Mouse (Mus musculus): ENCODE results near the gene Ak1.

GRCm38 (mm10) chr2:32680961-32681650 lies 59.5 kb downstream of the Ak1 start:
- TF ChIP-seq POLR2A (IDR thresholded peaks at IDR 0.05; ENCODE audit: extremely low read depth, insufficient read depth, low read length) (no peak), CTCF (IDR thresholded peaks at IDR 0.05; ENCODE audit: extremely low read depth, insufficient read depth, low read length) (no peak)
